Mouse (Mus musculus): ENCODE data around the gene Fchsd2. TPM values are rescaled to one million over a fixed set of nuclear protein-coding genes. Genes with fewer than 3 reads are reported as not detected.

Fchsd2 gene
- polyA plus RNA-seq, 1 experiment from 2014 or later = 45.5 TPM

DNA sequence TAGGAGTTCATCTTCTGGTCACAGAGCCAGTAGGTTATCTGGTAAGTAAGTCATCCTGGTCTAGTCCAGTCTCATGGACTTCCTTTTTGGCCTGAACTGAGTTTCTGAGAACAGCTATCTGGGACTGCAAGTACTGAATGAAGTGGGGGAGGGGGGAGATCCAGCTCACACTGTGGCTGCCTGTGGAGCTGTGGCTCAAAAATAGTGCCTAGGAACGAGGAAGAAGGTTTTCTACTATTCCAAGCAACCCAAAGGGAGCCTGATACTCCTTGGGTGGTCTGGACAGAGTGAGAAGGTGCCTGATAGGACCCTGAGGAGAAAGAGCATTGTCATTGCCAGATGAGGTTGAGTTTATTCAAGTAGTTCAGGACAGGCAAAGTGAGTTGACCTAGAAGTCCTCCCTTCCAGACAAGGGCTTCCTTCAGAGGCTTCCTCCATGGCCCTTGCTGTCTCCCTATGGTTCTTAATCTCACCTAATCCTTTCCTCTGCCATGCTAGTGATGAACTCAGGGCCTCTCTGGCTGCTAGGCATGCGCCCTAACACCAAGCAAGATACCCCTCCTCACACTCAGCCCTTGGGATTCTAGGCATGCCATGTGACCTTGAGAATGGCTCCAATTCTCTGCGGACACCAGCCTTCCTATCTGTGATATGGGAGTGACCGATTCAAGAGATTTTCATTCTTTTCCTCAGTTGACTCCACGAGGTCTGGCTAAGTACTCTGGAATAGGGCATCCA lies 14.6 kb downstream of the Fchsd2 start:
- Histone ChIP-seq H3K36me3 (ENCODE audit: control insufficient read depth, insufficient read depth) (peaks cover 9% of the 10 kb centered on the region), H3K9ac (replicated peaks; ENCODE audit: low read depth, low read length) (peak overlapping the region; percentile 89), H3K27me3 (replicated peaks; ENCODE audit: control insufficient read depth, insufficient read depth, low read length) (no peaks in the 10 kb centered on the region), H3K4me3 (replicated peaks; ENCODE audit: low read length) (peak overlapping the region; percentile 81), H3K4me2 (ENCODE audit: low read length) (peak overlapping the region; percentile 49), H3K9me3 (ENCODE audit: control insufficient read depth, low read length) (no peaks in the 10 kb centered on the region), H3K27ac (ENCODE audit: low read length) (peak overlapping the region; percentile 99), H3K4me1 (replicated peaks; ENCODE audit: control insufficient read depth, insufficient read depth, low read length) (peaks cover 15% of the 10 kb centered on the region)
- WGBS = 28% methylated on average over 5 of the region's 5 CpGs
- 0 out of 2 replicates have a peak, but pooled peaks have one; percentile 0 for ATAC-seq

DNA sequence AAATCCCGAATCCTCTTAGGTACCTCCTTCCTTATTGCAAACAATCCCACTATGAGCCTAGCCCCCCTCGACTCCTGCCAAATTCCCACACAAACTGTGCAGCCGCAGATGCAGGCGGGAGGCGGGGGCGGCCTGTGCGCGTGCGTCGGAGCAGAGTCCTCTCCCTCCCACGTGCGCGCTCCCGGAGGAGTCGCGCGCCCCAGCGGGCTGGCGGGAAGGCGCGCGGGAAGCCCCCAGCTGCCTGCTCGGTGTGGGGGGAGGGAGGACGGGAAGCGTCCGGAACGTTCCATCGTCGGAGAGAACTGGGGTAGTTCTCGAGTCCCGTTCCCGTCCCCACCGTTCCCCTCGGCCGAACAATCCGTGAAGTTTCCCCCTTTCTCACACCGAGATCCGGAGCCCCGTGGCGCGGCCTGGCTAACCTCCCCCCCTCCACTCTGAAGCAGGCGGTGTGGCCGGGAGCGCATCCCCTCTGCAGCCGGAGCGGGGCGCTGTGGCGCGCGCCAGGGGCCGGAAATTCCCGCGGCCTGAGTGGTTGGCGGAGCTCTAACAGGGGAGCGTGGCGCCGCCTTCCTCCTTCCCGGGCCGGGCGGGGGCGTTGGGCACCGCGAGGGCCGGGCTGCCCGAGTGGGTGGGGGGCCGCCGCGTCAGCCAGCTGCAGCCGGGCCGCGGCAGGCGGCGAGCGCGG lies 15.4 kb downstream of the Fchsd2 start:
- Histone ChIP-seq H3K9ac (replicated peaks; ENCODE audit: low read depth, low read length) (peak overlapping the region; percentile 89), H3K4me1 (replicated peaks; ENCODE audit: control insufficient read depth, insufficient read depth, low read length) (peaks cover 15% of the 10 kb centered on the region), H3K4me2 (ENCODE audit: low read length) (peak overlapping the region; percentile 49), H3K4me3 (replicated peaks; ENCODE audit: low read length) (peak overlapping the region; percentile 81), H3K36me3 (ENCODE audit: control insufficient read depth, insufficient read depth) (peaks cover 9% of the 10 kb centered on the region), H3K27ac (ENCODE audit: low read length) (peak overlapping the region; percentile 99), H3K27me3 (replicated peaks; ENCODE audit: control insufficient read depth, insufficient read depth, low read length) (no peaks in the 10 kb centered on the region), H3K9me3 (ENCODE audit: control insufficient read depth, low read length) (no peaks in the 10 kb centered on the region)
- under 1% methylated on average over 49 of the region's 75 CpGs for WGBS
- peak; percentile 95 for ATAC-seq

DNA sequence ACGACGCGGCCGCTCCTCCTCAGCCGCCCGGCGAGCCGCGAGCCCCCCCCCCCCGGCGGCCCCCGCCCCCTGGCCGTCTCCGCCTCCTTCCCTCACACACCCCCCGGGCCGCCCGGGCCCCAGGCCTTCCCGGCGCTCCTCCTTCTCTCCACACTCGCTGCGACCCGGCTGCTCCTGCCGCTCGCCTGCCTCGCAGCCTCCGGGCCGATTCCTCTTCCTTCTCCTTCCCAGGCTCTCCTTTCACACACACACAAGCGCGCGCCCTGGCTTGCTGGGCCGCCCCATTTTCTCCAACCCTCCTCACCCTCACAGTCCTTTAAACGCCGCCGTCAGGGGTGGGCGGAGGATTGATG lies 16.0 kb downstream of the Fchsd2 start:
- Histone ChIP-seq H3K9me3 (ENCODE audit: control insufficient read depth, low read length) (no peaks in the 10 kb centered on the region), H3K36me3 (ENCODE audit: control insufficient read depth, insufficient read depth) (peaks cover 13% of the 10 kb centered on the region), H3K4me2 (ENCODE audit: low read length) (peak overlapping the region; percentile 89), H3K27me3 (replicated peaks; ENCODE audit: control insufficient read depth, insufficient read depth, low read length) (no peaks in the 10 kb centered on the region), H3K4me3 (replicated peaks; ENCODE audit: low read length) (peak overlapping the region; percentile 81), H3K9ac (replicated peaks; ENCODE audit: low read depth, low read length) (peak overlapping the region; percentile 89), H3K4me1 (replicated peaks; ENCODE audit: control insufficient read depth, insufficient read depth, low read length) (peaks cover 15% of the 10 kb centered on the region), H3K27ac (ENCODE audit: low read length) (peak overlapping the region; percentile 99)
- under 1% methylated on average over 15 of the region's 35 CpGs for WGBS
- ATAC-seq = no peak

DNA sequence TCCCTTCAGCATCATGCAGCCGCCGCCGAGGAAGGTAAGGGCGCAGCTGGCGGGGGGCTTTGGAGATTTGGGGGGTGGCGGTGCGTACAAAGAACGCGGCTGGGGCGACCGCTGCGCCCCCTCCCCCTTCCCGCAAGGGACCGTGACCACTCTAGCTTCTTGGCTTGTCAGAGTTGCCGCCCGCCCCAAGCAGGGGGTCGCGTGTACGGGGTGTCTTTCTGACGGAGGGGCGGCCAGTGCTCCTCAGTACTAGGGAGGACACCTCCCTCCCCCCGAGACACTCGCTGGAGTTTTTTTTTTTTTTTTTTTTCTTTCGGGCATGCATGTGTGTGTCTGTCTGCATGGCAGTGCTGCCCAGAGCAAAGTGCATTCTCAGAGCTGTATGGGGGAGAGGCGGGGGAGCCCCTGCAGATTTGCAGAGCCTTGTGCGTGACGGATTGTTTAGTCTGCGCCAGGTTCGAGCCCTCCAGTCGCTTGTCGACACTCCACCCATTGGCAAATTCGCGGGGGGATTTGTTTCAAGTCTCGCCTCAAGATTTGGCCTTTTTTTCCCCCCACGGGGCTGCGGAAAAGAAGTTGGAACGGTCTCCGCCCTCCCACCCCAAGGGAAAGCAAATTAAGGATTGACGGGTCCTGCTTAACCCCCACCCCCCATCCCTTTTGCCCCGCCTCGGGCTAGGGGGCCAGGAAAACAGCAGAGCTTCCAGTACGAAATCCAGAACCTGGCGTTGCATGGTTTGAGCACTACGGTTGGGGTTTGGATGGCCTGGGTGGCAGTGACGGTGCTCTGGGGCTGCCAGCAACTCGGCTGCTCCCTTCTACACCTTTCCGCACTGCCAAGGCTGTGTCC lies 16.6 kb downstream of the Fchsd2 start:
- H3K36me3 ChIP-seq (ENCODE audit: control insufficient read depth, insufficient read depth) = peaks cover 13% of the 10 kb centered on the region
- H3K4me3 ChIP-seq (replicated peaks; ENCODE audit: low read length) = peak overlapping the region; percentile 81
- H3K4me1 ChIP-seq (replicated peaks; ENCODE audit: control insufficient read depth, insufficient read depth, low read length) = peaks cover 15% of the 10 kb centered on the region
- under 1% methylated on average over 46 of the region's 47 CpGs for WGBS
- peak overlapping the region; percentile 99 for H3K27ac ChIP-seq (ENCODE audit: low read length)
- ATAC-seq = peak; percentile 1; the same call in 1 of the 2 replicates
- H3K27me3 ChIP-seq (replicated peaks; ENCODE audit: control insufficient read depth, insufficient read depth, low read length) = no peaks in the 10 kb centered on the region
- H3K9ac ChIP-seq (replicated peaks; ENCODE audit: low read depth, low read length) = peak overlapping the region; percentile 89
- no peaks in the 10 kb centered on the region for H3K9me3 ChIP-seq (ENCODE audit: control insufficient read depth, low read length)
- peak overlapping the region; percentile 89 for H3K4me2 ChIP-seq (ENCODE audit: low read length)

DNA sequence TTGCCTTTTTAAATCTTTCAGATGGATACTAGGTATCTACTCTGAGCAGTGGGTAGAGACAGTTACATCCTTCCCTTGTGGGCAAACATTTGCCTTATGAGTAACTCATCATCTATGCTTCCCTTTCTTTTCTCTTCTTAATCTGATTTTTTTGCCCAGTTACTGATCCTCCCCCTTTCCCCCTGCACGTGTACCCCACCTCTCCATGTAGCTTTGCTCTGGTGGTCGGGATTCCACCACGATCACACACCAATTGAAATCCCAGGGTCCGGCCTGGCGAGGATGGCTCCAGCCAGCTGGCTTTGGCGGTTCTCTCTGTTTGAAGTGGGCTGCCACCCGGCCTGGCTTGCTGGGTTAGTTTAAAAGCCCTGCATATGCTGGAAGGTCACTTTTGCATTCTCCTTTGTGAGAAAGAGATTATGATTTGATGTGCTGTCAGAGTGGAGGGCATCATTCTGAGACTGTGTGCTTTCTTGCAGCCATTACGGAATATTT lies 17.2 kb downstream of the Fchsd2 start:
- Histone ChIP-seq H3K27me3 (replicated peaks; ENCODE audit: control insufficient read depth, insufficient read depth, low read length) (no peaks in the 10 kb centered on the region), H3K9me3 (ENCODE audit: control insufficient read depth, low read length) (no peaks in the 10 kb centered on the region), H3K27ac (ENCODE audit: low read length) (peak overlapping the region; percentile 99), H3K4me3 (replicated peaks; ENCODE audit: low read length) (peak overlapping the region; percentile 81), H3K9ac (replicated peaks; ENCODE audit: low read depth, low read length) (peak overlapping the region; percentile 89), H3K36me3 (ENCODE audit: control insufficient read depth, insufficient read depth) (peaks cover 13% of the 10 kb centered on the region), H3K4me1 (replicated peaks; ENCODE audit: control insufficient read depth, insufficient read depth, low read length) (peaks cover 15% of the 10 kb centered on the region), H3K4me2 (ENCODE audit: low read length) (peak overlapping the region; percentile 89)
- 7% methylated on average over 8 of the region's 8 CpGs for WGBS
- ATAC-seq = no peak

DNA sequence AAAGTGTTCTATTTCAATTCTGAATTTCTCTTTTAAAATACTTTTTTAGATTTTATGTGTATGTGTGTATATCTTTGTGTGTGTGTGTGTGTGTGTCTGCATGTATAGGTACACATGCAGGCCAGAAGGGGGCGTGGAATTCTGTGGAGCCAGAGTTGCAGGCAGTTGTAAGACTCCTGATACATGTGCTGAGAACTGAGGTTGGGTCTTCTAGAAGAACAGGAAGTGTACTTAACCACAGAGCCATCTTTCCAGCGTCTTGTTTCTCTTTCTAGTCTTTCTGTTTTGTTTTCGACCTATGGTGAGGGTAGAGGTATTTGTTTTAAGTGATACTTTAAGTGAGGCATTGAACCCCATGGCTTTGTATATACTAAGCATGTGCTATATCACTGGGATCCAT lies 20.7 kb downstream of the Fchsd2 start:
- H3K4me3 ChIP-seq (replicated peaks; ENCODE audit: low read length) = no peak overlapping the region

DNA sequence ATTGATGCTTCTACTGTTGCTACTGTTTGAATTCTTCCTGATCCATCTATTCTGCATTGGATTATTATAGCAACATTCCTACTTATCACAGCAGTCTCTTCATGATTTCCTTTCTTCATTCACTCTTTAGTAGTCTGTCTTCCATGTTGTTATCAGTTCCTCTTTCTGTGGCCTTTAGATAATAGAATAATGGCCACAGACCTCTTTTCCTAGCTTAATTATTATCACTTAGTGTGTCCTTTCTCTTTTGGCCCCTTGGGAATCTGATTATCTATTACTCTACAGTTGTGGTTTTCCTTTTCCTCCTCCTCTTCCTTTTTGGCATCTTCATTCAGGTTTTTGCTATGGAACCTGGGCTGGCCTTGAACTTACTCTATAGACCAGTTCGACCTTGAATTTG lies 21.7 kb downstream of the Fchsd2 start:
- Histone ChIP-seq H3K27me3 (replicated peaks; ENCODE audit: control insufficient read depth, insufficient read depth, low read length) (no peaks in the 10 kb centered on the region), H3K27ac (ENCODE audit: low read length) (no peak overlapping the region), H3K9ac (replicated peaks; ENCODE audit: low read depth, low read length) (no peak overlapping the region), H3K4me3 (replicated peaks; ENCODE audit: low read length) (no peak overlapping the region), H3K4me1 (replicated peaks; ENCODE audit: control insufficient read depth, insufficient read depth, low read length) (peaks cover 10% of the 10 kb centered on the region), H3K36me3 (ENCODE audit: control insufficient read depth, insufficient read depth) (peaks cover 20% of the 10 kb centered on the region), H3K9me3 (ENCODE audit: control insufficient read depth, low read length) (peaks cover 2% of the 10 kb centered on the region; the same call in 1 of the 2 replicates), H3K4me2 (ENCODE audit: low read length) (no peak overlapping the region)
- no peak for ATAC-seq
- 100% methylated on average over 1 of the region's 1 CpGs for WGBS

More for the DNA sequence above, 20.7 kb downstream of the Fchsd2 start:
- 92% methylated on average over 3 of the region's 3 CpGs for WGBS
- no peak overlapping the region for H3K4me2 ChIP-seq (ENCODE audit: low read length)
- H3K4me1 ChIP-seq (replicated peaks; ENCODE audit: control insufficient read depth, insufficient read depth, low read length) = peaks cover 10% of the 10 kb centered on the region
- no peaks in the 10 kb centered on the region for H3K27me3 ChIP-seq (replicated peaks; ENCODE audit: control insufficient read depth, insufficient read depth, low read length)
- H3K9ac ChIP-seq (replicated peaks; ENCODE audit: low read depth, low read length) = no peak overlapping the region
- no peak overlapping the region for H3K27ac ChIP-seq (ENCODE audit: low read length)
- peaks cover 2% of the 10 kb centered on the region; the same call in 1 of the 2 replicates for H3K9me3 ChIP-seq (ENCODE audit: control insufficient read depth, low read length)
- peaks cover 19% of the 10 kb centered on the region for H3K36me3 ChIP-seq (ENCODE audit: control insufficient read depth, insufficient read depth)
- no peak for ATAC-seq

DNA sequence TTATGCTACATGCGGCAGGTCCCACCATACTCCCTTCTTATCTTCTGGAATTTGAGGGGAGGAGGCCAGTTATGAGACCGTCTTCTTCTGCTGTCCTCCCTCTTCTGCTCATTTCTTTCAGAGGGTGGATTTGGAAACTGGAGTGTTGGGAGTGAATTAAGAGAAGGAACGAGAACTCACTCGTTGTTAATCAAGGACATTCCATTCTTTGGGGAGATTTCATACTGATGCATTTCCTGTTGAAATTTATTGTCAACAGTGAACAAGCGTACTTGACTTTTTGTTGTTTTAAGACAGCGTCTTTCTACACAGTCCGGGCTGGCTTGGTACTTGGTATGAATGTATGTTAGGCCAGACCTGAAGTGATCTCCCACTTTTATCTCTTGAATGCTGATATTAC lies 26.7 kb downstream of the Fchsd2 start:
- peaks cover 2% of the 10 kb centered on the region; the same call in 1 of the 2 replicates for H3K9me3 ChIP-seq (ENCODE audit: control insufficient read depth, low read length)
- H3K9ac ChIP-seq (replicated peaks; ENCODE audit: low read depth, low read length) = no peak overlapping the region
- H3K36me3 ChIP-seq (ENCODE audit: control insufficient read depth, insufficient read depth) = peaks cover 14% of the 10 kb centered on the region
- 94% methylated on average over 7 of the region's 7 CpGs for WGBS
- H3K27me3 ChIP-seq (replicated peaks; ENCODE audit: control insufficient read depth, insufficient read depth, low read length) = no peaks in the 10 kb centered on the region
- H3K4me3 ChIP-seq (replicated peaks; ENCODE audit: low read length) = no peak overlapping the region
- peaks cover 2% of the 10 kb centered on the region; the same call in 1 of the 2 replicates for H3K4me1 ChIP-seq (replicated peaks; ENCODE audit: control insufficient read depth, insufficient read depth, low read length)
- no peak overlapping the region for H3K4me2 ChIP-seq (ENCODE audit: low read length)
- no peak for ATAC-seq
- H3K27ac ChIP-seq (ENCODE audit: low read length) = no peak overlapping the region

Measured in forebrain, embryonic 16.5 days (tissue).